Mouse (Mus musculus) lung, postnatal 14 days (tissue): ENCODE measurements around the gene Furin.

ENCODE experiments used
- DNase-seq: peaks from one replicate; pipeline ENCODE4 v3.0.0; 2021

Gene Furin

DNA sequence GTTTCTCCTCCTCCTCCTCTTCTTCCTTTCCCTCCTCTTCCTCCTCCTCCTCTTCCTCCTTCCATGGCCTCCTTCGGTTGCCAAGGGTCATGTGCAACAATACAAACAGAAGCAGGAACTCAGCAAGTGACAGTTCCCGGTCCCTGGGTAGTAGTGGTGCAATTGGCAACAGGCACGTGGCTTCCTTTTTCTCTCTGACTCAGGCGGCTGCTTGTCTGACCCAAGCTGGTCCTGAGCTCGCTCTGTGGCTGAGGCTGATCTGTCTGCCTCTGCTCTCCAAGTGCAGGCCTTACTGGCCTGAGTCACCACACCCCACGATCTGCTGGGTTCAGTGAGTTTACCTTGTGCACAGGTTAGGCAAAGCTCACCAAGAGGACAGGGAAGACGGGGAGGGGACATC lies 21.1 kb upstream of the Furin start:
- DNase-seq = no peak

- no peak for DNase-seq
Observed at GRCm38 (mm10) chr7:80424722-80425121, 19.5 kb upstream of the Furin start.

DNA sequence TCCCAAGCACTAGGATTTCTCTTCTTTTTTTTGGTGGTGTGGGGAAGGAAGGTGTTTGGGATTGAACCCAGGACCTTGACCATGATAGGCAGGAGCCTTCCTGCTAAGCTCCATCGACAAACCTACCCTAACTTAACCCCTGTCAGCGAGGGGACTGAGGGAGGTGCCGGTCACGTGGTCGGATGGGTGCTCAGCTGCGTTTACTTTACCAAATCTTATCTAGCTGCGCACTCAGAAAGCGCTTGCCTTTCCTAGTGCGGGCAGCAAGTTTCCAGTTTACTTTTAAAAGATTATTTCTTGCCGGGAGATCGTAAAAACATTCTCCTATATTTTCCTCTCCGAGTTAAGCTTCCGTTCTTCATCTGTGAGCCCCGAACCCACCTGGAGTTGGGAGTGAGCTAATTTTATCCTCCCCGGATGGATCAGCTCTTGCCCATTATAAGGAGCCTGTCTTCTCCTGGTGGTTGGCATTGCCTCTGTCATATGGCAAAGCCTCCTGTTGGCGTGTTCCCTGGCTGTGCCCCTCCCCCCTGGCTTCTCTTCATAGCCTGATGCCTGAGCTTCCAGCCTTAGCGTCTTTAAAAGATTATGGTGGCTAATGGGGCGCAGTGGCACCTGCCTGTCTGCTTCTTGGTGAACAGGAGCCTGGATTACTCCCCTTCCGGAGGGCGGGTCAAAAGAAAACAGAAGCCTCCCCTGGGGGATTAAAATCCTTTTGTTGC lies 17.7 kb upstream of the Furin start:
- no peak for DNase-seq

- no peak for DNase-seq
Observed at GRCm38 (mm10) chr7:80421576-80421975, 16.3 kb upstream of the Furin start.

DNA sequence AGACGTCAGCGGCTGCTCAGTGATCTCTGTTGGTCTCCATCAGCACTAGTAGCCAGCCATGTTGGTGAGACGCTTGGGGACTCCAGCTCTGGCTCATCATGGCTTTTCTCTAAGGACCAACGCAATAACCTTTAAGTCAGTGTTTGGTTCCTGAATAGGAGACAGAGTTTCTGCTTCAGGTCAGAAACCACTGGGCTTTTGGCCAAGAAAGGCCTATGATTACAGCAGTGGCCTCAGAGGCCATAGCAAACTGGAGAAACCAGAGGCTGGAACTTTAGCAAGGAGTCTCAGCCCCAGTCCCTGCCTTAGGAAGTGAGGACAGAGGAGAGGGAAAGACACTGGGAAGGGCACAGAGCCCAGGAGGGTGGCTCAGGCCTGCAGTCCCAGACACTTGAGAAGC lies 15.3 kb upstream of the Furin start:
- no peak for DNase-seq

DNA sequence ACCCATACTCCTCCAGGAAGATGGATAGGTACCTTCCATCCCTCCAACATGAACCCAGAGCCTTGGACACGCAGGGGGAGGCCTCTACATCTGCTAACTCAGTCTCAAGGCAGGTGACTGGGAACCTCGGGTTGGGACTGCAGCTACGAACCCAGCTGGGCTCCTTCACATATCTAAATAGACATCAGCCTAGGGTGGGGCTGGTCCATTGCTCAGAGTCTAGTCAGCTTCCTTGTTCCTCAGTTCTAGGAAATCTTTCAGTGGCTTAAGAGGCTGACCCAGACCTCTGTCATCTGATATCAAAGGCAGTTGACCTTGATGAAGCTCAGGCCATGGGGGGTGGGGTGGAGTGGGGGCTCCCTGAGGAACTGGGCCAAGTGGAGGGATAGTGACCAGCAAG lies 14.0 kb upstream of the Furin start:
- no peak for DNase-seq

DNA sequence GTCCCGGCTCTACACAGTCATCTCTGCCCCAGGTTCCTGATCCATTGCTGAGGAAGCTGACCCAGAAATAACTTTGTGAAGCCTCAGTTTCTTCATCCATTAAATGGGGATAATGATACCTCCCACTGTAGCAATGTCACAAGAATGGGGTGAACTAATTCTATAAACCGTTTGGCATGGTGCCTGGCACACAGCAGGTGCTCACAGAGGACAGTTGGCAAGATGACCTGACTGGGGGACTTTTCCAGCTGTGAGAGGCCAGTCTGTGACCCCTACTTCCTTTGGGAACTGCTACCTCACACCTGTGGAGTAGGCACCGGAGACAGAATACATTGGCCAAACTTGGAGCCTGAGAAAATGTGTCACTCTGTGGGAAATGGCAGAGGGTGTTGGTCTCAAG lies 12.8 kb upstream of the Furin start:
- no peak for DNase-seq

DNA sequence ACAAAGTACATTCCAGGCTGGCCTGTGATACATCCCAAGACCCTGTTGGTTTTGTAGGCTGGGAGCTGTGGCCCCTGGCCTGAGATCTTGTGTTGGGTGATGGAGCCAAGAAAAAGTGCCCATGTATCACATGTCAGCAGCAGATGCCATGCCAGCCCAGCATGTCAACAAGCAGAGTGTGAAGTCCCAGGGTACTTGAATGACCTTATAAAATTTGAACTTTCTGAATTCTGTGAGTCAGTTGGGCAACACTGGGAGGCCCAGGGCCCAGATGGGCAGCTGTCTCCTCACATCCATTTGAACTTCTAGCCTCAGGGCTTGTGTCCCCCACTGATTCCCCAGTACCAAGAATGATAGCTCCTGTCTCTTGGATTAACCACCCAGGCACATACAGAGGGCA lies 12.4 kb upstream of the Furin start:
- no peak for DNase-seq

DNA sequence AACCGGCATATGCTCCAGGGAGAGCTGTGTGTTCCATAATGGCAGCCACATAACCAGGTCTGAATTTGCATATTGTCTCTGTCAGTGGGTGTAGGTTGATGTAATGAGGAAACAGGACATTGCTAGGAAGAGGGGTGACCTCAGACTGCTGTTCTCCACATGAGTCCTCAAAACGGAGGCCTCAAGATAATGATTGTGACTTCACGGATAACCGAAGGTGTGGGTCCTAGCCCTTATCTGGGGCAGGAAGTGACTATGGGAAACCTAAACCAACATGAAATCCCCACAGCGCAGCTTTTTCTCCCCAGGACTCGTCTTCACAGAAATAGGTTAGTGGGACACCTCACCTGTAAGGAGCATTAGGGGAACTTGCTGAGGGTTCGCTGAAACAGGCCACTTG lies 11.7 kb upstream of the Furin start:
- DNase-seq = no peak

DNA sequence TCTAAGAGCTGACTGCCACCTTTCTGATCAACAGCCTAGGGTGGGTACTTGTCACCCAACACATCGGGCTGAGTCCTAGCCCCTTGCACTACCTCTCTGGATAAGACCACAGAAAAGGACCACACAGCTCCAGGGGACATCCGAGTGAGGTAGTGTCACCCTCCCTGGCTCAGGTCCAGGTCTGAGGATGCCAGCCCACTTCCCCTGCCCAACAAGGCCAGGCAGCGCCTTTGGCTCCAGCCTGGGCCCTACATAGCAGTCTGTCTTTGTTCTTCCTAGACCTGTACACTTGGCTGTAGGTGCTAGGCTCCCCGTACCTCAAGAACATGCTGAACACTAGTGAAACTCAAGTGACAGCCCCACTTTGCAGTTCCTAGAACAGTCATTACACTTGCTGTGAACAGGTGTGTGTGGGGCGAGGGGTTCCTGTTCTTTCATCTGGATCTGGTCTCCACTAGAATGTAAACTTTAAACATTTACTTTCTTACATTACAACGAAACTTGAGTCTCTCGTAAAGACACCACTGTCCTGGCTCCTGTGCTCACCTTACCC lies 9.1 kb upstream of the Furin start:
- DNase-seq = no peak

GRCm38 (mm10) chr7:80413512-80414302 lies 8.5 kb upstream of the Furin start:
- no peak for DNase-seq

DNA sequence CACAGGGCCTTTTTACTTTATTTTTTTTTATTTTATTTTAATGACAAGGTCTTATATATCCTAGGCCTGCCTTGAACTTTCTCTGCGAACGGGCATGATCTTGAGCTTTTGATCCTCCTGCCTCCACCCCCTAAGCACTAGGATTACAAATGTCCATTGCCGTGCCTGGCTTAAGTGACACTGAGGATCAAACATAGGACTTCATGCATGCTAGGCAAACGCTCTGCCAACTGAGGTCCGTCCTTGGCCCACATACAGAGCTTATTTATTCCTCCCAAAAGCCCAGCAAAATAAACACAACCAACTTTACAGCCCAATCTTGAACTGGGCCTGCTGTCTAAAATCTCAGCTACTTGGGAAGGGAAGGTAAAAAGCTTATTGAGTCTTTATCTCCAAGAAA lies 7.5 kb upstream of the Furin start:
- no peak for DNase-seq

DNA sequence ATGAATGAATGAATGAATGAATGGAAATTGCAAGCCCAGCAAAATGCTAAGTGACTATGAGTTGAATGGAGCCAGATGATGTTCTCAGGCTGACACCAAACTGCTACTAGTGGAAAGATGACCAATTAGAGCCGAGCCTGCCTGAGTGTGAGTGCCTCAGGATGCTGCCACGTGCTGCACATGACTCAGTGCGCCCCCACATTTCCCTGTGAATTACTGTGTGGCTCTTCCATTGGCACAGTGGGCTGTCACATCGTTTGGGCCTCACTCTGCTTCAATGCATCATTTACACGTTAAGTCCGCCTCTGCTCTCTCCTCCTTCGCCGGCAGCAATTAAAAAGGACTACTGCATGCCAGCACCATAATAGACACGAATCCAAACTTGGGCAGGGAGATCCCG lies 7.0 kb upstream of the Furin start:
- DNase-seq = no peak

DNA sequence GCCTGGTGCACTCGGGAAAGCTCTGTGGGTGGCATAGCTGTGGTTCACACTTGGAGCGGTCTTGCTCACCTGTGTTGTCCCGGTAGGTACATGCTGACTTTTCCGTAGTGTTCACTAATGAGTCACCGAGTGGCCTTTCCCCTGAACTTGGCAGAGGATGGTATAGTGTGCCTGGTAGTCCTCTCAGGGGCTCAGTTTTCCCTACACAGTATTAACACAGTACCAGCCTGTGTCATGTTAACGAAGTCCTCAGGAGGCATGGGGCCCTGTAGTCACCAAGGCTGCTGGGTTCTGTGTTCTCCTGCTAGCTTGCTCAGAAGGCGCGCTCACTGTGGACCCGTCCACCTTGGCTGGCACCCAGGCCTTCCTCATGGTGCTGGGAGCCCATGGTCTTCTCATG lies 5.1 kb upstream of the Furin start:
- no peak for DNase-seq

DNA sequence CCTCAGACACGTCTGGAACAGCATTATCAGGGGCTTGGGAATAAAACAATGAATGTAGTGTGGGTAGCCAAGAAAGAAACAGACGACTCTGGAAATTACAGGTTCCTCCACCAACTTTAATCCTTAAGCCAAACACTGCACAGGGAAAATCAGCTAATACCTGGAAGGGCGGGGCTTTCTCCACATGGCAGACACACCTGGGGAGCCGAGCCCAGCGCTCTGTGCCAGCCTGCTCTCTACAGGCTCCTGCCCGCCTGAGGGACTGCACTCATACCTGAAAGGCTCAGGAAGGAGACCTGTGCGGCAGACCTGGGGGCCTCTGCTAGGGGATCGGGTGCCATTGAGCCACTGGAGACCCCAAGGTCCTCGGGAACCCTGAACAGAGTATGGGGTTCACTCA lies 2.5 kb upstream of the Furin start:
- DNase-seq = no peak

- DNase-seq = no peak
Observed at GRCm38 (mm10) chr7:80406186-80406585, 950 bp upstream of the Furin start.

- DNase-seq = no peak
Observed at GRCm38 (mm10) chr7:80404101-80404894, 938 bp downstream of the Furin start.

GRCm38 (mm10) chr7:80403551-80403950 lies 1.7 kb downstream of the Furin start:
- DNase-seq = peak; percentile 81

DNA sequence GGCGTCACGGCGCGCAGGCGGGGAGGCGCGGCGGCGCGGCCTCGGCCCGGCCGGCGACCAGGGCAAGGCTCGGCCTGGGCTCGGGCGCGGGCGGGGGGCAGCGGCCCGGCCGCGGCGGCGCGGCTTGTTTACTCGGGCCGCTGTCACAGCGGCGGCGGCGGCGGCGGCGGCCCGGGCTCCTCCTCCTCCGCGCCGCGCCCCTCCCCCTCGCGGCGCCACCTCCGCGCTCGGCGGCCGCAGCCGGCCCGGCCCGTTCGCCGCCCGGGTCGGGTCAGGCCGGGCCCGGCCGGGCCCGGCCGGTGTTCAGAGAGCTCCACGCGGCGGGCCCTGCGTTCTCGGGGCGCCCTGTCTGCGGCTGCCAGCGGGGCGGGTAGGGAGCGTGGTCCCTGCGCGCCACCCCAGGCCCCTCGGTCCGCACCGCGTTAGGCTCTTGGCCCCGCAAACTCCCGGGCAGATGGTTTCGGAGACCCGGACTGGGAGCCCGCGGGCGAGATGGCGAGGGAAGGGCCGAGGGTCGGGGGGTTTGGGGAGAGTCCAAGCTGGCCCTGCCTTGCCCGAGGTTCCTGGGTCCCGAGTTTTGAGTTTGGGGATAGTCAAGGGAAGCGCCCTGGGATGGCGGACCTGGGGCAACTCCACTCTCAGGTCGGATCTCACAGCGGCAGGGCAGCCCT lies 2.5 kb downstream of the Furin start:
- peak; percentile 81 for DNase-seq

DNA sequence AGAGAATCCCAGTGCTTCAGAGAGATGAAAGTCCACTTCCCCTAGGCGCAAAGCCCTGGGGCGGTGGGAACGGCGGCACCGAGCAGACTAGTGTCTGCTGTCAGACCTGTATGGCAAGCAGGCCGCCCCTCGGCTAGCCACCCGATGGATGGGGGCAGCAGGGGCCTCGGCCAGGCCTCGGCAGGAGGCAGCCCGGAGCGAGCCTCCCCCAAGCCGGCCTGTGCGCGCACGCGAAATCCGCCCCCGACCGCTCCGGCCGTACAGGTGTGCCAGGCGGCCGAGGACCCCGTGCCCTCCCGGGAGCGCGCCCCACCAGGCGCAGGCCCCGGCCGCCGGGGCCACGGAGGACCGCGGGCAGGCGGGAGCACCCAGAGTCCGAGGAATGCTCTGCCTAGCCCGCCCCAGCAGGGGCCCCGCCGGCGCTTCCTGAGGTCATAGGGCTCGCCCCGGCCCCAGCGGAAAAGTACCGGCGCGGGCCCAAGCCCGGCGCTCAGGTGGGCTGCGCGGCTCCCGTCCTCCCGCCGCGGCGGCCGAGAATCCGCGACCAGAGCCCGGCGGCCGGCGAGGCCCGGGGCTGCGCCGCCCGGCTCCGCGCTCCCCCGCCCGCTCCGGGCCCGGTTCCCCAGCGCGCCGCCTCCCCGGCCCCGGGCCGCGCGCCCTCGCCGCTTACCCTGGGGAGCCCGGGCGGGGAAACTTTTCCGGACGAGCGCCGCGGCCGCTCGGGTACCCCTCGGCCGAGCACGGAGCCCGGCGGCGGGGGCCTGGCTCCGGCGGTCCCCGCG lies 3.2 kb downstream of the Furin start:
- peak; percentile 44 for DNase-seq

- DNase-seq = no peak
Observed at GRCm38 (mm10) chr7:80401041-80401859, 4.0 kb downstream of the Furin start.
